Mouse (Mus musculus) hindbrain, embryonic 12.5 days (tissue): ENCODE results near the gene Socs5. TPM values are rescaled to one million over a fixed set of nuclear protein-coding genes. Genes with fewer than 3 reads are reported as not detected.

Source experiments
- ATAC-seq: fragments of 200-750 bp; cut with Nextera tagmentation; 2 replicates; pipeline ENCODE4 v1.8.0; 2017; ENCODE audit warnings: moderate TSS enrichment; ENCODE audit not compliant: low FRiP score
- H3K27ac ChIP-seq: fragments of 300-500 bp; sonication (generic); 2 replicates; pipeline ENCODE4 v1.5.1; 2016; ENCODE audit warnings: mild to moderate bottlenecking
- H3K27me3 ChIP-seq: fragments of 300-500 bp; sonication (generic); 2 replicates; pipeline ENCODE4 v1.6.1; 2016; ENCODE audit warnings: mild to moderate bottlenecking
- H3K36me3 ChIP-seq: fragments of 300-500 bp; sonication (generic); 2 replicates; pipeline ENCODE4 v1.6.1; 2016; ENCODE audit warnings: mild to moderate bottlenecking
- H3K4me1 ChIP-seq: fragments of 300-500 bp; sonication (generic); 2 replicates; pipeline ENCODE4 v1.6.1; 2016
- H3K4me2 ChIP-seq: fragments of 300-500 bp; sonication (generic); replicated peaks from 2 replicates; pipeline ENCODE4 v1.6.1; 2016; ENCODE audit warnings: mild to moderate bottlenecking
- H3K4me3 ChIP-seq: fragments of 300-500 bp; sonication (generic); 2 replicates; pipeline ENCODE4 v1.5.1; 2016; ENCODE audit warnings: mild to moderate bottlenecking
- H3K9ac ChIP-seq: fragments of 300-500 bp; sonication (generic); 2 replicates; pipeline ENCODE4 v1.6.1; 2016; ENCODE audit warnings: mild to moderate bottlenecking, moderate library complexity
- H3K9me3 ChIP-seq: fragments of 300-500 bp; sonication (generic); replicated peaks from 2 replicates; pipeline ENCODE4 v1.6.1; 2016; ENCODE audit warnings: mild to moderate bottlenecking
- WGBS: fragments of 180-500 bp; shearing (Covaris S2); methylation state at CpG from one replicate; pipeline ENCODE4 v1.1.7; 2016; 5-methylcytosine and 5-hydroxymethylcytosine counted together
- polyA plus RNA-seq: library from polyadenylated mRNA; unstranded; fragments of >200 nt; fragmentation: Nextera tagmentation; extraction: Ambion mirVana; gene quantifications from 2 replicates; pipeline ENCODE4 v1.2.1, GENCODE M21; 2016

Gene Socs5
- polyA plus RNA-seq, 1 experiment from 2014 or later, result 17.7 TPM

DNA sequence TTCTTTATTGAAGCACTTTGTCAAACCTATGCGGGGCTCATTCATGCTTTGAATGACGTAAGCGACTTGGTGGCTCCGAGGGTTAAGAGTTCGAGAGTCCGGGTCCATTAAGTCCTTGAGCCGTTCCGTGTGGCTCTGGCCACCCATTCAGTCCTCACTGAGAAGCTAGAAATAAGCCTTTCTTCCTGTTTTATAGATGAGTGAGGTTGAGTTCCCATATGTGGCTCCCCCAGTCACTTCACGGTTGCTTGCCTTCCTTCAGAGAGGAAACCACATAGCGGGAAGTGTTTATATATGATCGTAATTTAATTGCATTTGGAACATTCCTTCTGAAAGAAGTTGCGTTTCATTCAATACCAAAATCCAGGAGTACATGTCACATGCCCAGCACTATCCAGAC is 42.3 kb downstream of the Socs5 start:
- Histone ChIP-seq H3K4me3 (no peak overlapping the region), H3K27me3 (no peaks in the 10 kb centered on the region), H3K4me1 (no peaks in the 10 kb centered on the region), H3K9me3 (no peaks in the 10 kb centered on the region), H3K36me3 (no peaks in the 10 kb centered on the region), H3K4me2 (no peak overlapping the region), H3K27ac (no peak overlapping the region), H3K9ac (no peak overlapping the region)
- no peak for ATAC-seq
- 91% methylated on average over 12 of the region's 12 CpGs for WGBS

DNA sequence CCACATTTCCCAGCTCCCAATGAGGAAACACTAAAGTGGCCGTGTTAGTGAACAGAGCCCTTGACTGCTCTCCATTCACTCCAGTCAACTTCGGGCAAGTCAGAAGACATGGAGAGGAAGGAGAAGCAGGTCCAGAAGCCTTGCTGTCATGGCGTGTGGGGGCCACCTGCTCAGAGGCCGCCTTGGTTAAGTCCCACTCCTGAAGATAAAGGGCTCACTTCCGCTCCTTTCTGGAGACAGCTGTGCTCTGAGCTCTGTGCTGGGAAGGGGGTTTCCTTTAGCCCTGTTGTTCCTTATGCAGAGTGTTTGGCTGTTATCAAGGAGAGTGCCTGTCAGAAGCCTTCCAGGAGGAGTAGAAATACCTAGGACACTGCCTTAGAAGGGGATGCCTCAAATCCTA is 45.5 kb downstream of the Socs5 start:
- Histone ChIP-seq H3K27ac (no peak overlapping the region), H3K4me1 (no peaks in the 10 kb centered on the region)

DNA sequence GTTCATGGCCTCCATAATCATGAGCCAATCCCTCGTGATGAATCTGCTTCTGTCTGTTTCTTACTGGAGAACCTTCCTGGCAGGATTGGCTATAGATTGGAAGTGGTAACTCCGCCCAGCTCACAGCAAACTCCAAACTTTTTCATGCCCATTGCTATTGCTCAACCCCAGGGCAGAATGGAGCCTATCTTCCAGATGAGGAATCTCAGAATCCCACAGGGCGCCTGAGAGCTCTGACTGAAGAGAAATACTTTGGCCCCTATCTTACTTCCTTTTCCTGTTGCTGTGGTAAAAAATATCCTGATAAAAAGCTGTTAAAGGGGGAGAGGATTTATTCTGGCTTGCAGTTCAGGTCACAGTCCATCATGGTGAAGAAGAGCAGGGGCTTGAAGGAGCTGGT is 48.2 kb downstream of the Socs5 start:
- Histone ChIP-seq H3K27ac (no peak overlapping the region), H3K4me1 (no peaks in the 10 kb centered on the region), H3K4me2 (no peak overlapping the region), H3K4me3 (no peak overlapping the region), H3K9me3 (no peaks in the 10 kb centered on the region), H3K9ac (no peak overlapping the region), H3K36me3 (no peaks in the 10 kb centered on the region), H3K27me3 (no peaks in the 10 kb centered on the region)
- ATAC-seq, result no peak
- 81% methylated on average over 3 of the region's 3 CpGs for WGBS

More for the DNA sequence above, 45.5 kb downstream of the Socs5 start:
- Histone ChIP-seq H3K36me3 (no peaks in the 10 kb centered on the region), H3K4me2 (no peak overlapping the region), H3K9ac (no peak overlapping the region), H3K4me3 (no peak overlapping the region), H3K9me3 (no peaks in the 10 kb centered on the region), H3K27me3 (no peaks in the 10 kb centered on the region)
- 63% methylated on average over 5 of the region's 5 CpGs for WGBS
- no peak for ATAC-seq

DNA sequence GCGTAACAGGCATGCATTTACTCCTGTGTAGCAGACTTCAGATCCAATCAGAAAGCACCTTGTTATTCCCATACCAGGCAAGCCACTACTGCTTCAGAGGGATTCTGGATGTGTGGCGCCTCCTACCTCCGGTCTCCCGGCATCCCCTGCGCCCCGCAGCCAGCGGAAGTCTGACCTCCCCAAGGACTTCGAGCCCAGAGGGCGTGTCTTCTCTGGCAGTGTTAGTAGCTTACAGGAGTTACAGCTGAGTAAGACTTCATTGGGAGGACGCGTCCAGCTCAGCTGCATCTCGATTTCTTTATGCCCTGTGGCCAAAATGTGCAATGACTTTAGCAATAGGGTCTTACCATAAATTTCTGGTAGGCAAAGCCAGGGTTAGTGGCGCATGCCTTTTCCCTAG is 50.3 kb downstream of the Socs5 start:
- no peaks in the 10 kb centered on the region for H3K9me3 ChIP-seq
- no peaks in the 10 kb centered on the region for H3K4me1 ChIP-seq
- H3K36me3 ChIP-seq, result no peaks in the 10 kb centered on the region
- H3K27me3 ChIP-seq, result no peaks in the 10 kb centered on the region
- H3K9ac ChIP-seq, result no peak overlapping the region
- no peak overlapping the region for H3K4me2 ChIP-seq
- 73% methylated on average over 13 of the region's 13 CpGs for WGBS
- no peak overlapping the region for H3K27ac ChIP-seq
- H3K4me3 ChIP-seq, result no peak overlapping the region
- ATAC-seq, result no peak

DNA sequence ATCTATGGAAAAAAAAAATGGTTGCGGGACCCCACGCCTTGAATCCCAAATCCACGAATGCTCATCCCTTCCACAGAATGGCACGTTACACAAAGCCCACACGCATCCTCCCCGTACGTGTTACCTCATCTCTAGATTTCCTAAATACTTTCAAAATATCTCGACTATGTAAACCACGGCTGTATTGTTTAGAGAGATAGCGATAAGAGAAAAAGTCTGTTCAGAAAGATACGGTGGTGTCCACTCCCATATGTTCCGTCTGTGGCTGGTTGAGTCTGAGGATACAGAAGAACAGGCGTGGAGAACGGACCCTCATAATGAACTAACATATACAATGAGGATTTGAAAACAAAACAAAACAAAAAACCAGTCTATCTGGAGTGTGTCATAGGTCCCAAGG is 51.1 kb downstream of the Socs5 start:
- H3K4me3 ChIP-seq, result no peak overlapping the region
- ATAC-seq, result no peak
- H3K4me2 ChIP-seq, result no peak overlapping the region
- WGBS, result 95% methylated on average over 14 of the region's 14 CpGs
- no peak overlapping the region for H3K27ac ChIP-seq
- no peaks in the 10 kb centered on the region for H3K27me3 ChIP-seq
- no peaks in the 10 kb centered on the region for H3K9me3 ChIP-seq
- no peaks in the 10 kb centered on the region for H3K36me3 ChIP-seq
- H3K4me1 ChIP-seq, result no peaks in the 10 kb centered on the region
- no peak overlapping the region for H3K9ac ChIP-seq

DNA sequence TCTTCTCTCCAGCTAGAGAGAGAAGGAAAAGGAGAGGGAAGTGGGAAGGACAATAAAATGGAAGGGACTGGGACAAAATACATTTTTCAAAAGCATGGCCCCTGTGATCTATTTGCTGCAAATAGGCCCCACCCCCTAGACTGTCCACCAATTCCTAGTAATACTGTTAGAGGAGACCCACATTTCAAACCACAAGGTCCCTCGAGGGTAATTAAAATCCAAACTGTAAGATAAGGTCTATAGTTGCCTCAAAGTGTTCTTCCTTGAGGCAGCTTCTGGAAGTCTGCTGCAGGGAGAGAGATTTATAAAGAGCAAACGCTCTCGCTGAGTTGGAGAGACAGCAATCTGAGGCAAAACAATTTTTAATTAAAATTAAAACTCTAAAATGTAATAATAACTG is 52.8 kb downstream of the Socs5 start:
- H3K4me3 ChIP-seq, result no peak overlapping the region
- H3K9ac ChIP-seq, result no peak overlapping the region
- no peaks in the 10 kb centered on the region for H3K36me3 ChIP-seq
- H3K4me1 ChIP-seq, result no peaks in the 10 kb centered on the region
- no peaks in the 10 kb centered on the region for H3K27me3 ChIP-seq
- no peak for ATAC-seq
- no peak overlapping the region for H3K4me2 ChIP-seq
- 88% methylated on average over 3 of the region's 3 CpGs for WGBS
- H3K9me3 ChIP-seq, result no peaks in the 10 kb centered on the region
- no peak overlapping the region for H3K27ac ChIP-seq

DNA sequence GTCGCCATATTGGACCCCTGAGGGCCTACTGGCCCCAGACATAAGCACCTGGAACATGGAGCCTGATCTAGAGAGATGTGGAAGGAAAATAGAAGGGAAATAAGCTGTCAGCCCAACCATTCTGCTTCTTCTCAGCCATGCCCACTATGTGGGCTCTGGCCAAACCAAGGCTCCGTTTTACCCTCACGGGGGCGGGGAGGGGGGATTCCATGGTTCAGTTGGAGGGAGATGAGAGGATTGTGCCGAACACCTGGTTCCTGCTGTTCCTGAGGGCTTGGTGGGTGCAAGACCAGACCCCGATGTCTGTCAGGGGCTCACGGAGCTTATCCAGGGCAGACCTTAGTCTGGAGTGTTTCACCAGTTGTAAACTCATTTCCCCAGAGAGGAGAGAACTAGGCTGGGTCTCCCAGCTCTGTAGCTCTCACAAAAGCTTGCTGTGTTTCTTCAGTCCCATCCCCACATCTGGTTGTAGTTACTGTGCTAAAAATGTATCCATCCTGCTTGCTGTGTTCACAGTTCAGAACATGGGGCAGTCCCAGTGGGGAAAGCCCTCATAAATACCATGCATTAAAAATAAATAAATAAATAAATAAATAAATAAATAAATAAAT is 56.9 kb downstream of the Socs5 start:
- Histone ChIP-seq H3K9me3 (no peaks in the 10 kb centered on the region), H3K4me2 (no peak overlapping the region), H3K4me1 (no peaks in the 10 kb centered on the region; the same call in 1 of the 2 replicates), H3K9ac (no peak overlapping the region), H3K27ac (no peak overlapping the region), H3K4me3 (no peak overlapping the region), H3K36me3 (no peaks in the 10 kb centered on the region), H3K27me3 (no peaks in the 10 kb centered on the region)
- WGBS, result 63% methylated on average over 7 of the region's 7 CpGs
- ATAC-seq, result no peak

DNA sequence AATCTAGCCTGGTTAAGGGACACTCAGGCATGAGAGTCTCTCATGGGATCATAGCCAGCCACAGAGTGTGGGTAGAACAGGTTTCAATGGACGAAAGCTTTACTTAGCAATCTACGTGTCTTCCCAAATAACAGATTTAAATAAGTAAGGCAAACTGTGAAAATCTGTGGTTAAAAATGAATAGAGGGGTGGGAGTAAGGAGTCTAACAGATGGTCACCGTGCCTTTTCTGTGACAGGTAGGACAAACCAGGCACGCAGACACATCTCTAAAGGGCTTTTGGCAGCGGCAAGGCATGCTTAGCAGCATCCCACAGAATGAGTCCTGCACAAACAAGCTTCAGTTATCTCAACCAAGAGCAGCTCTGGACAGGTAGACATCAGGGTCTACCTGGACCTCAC is 59.9 kb downstream of the Socs5 start:
- H3K4me3 ChIP-seq, result no peak overlapping the region
- no peak overlapping the region for H3K27ac ChIP-seq
- H3K36me3 ChIP-seq, result no peaks in the 10 kb centered on the region
- no peak for ATAC-seq
- no peaks in the 10 kb centered on the region for H3K9me3 ChIP-seq
- no peaks in the 10 kb centered on the region; the same call in 1 of the 2 replicates for H3K4me1 ChIP-seq
- WGBS, result 94% methylated on average over 5 of the region's 5 CpGs
- H3K9ac ChIP-seq, result no peak overlapping the region
- H3K4me2 ChIP-seq, result no peak overlapping the region
- H3K27me3 ChIP-seq, result no peaks in the 10 kb centered on the region

DNA sequence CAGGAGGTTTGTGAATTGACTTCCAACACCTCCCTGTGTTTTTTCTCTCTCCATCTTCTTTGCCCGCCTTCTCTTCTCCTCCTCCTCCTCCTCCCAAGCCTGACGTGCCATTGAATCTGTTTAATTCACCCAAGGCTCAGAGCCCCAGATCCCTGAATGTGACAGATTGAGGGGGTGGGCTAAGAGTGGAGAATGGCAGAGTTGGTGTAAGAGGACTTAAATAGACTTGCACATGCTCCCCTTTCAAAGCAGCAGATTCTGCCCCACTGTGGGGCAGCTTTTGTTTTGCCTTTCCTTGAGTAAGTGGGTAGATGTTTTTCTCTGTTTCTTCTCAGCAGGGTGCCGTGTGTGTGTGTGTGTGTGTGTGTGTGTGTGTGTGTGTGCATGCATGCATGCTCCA is 61.6 kb downstream of the Socs5 start:
- H3K27ac ChIP-seq, result no peak overlapping the region
- H3K4me3 ChIP-seq, result no peak overlapping the region
- no peaks in the 10 kb centered on the region for H3K36me3 ChIP-seq
- peaks cover 7% of the 10 kb centered on the region for H3K9me3 ChIP-seq
- no peaks in the 10 kb centered on the region; the same call in 1 of the 2 replicates for H3K4me1 ChIP-seq
- no peak for ATAC-seq
- H3K4me2 ChIP-seq, result no peak overlapping the region
- H3K27me3 ChIP-seq, result no peaks in the 10 kb centered on the region
- 36% methylated on average over 2 of the region's 3 CpGs for WGBS
- H3K9ac ChIP-seq, result no peak overlapping the region

DNA sequence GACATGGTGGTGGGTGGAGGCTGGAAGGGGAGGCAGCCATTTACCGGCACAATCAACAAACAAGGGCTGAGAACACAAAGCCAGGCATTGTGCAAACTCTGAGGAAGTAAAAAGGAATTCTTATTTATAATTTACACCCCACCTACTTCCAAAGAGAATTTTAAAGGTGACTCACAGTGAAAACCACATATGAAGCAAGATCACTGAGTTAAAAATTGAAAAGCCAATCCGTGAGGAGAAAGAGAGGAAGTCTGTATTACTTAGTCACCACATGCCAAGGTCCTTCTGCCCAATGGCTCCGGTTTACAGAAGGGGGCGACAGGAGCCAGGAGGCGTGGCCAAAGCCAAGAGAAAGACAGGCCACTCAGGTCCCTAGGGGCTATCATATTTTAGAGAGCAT is 62.9 kb downstream of the Socs5 start:
- Histone ChIP-seq H3K27me3 (no peaks in the 10 kb centered on the region), H3K36me3 (no peaks in the 10 kb centered on the region), H3K4me1 (no peaks in the 10 kb centered on the region; the same call in 1 of the 2 replicates), H3K4me2 (no peak overlapping the region), H3K9ac (no peak overlapping the region), H3K9me3 (peaks cover 7% of the 10 kb centered on the region), H3K27ac (no peak overlapping the region), H3K4me3 (no peak overlapping the region)
- no peak for ATAC-seq
- 55% methylated on average over 5 of the region's 5 CpGs for WGBS

DNA sequence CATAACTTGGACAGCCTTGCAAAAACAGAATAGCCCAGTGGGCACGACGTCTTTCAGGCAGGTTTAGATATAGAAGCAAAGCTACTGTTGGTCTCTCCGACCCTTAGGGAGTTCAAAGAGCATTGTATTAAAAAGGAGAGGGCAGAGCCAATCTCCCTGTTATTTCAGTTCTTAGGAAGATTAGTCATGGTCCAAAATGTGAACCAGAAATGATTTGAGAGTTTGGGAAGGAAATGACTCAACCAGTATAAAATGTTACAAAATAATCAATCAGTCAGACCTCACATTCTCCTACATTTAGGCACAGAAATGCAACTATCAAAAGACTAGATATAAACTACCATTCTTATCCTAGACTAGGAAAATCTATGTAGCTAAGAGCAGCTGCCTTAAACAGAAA is 64.6 kb downstream of the Socs5 start:
- Histone ChIP-seq H3K4me1 (no peaks in the 10 kb centered on the region; the same call in 1 of the 2 replicates), H3K9ac (no peak overlapping the region), H3K4me3 (no peak overlapping the region), H3K36me3 (no peaks in the 10 kb centered on the region), H3K9me3 (peaks cover 7% of the 10 kb centered on the region), H3K4me2 (no peak overlapping the region), H3K27ac (no peak overlapping the region), H3K27me3 (no peaks in the 10 kb centered on the region)
- 71% methylated on average over 3 of the region's 3 CpGs for WGBS
- no peak for ATAC-seq

DNA sequence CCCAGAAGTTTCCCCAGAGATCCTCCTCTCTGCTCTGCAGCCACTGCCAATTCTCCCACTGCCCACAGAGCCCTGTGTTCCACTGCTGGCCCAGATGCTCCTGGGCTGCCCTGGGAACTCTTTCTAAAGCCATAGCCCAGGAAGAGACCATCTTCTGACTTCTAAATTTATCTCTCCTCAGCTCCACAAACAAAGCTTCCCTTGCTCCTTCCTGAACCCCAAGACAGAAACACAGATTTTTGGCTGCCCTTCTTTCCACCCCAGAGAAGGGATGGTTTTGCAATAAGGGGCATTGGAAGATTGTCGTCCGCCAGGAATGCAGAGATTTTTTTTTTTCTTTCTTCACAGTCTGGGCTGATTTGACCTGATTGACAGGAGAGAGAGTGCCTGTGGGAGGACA is 66.5 kb downstream of the Socs5 start:
- no peak overlapping the region for H3K27ac ChIP-seq
- no peak overlapping the region for H3K4me2 ChIP-seq
- no peak overlapping the region for H3K4me3 ChIP-seq
- no peak overlapping the region for H3K9ac ChIP-seq
- no peaks in the 10 kb centered on the region for H3K36me3 ChIP-seq
- H3K4me1 ChIP-seq, result peaks cover 6% of the 10 kb centered on the region
- WGBS, result 85% methylated on average over 2 of the region's 2 CpGs
- H3K9me3 ChIP-seq, result peaks cover 7% of the 10 kb centered on the region
- ATAC-seq, result no peak
- no peaks in the 10 kb centered on the region for H3K27me3 ChIP-seq

DNA sequence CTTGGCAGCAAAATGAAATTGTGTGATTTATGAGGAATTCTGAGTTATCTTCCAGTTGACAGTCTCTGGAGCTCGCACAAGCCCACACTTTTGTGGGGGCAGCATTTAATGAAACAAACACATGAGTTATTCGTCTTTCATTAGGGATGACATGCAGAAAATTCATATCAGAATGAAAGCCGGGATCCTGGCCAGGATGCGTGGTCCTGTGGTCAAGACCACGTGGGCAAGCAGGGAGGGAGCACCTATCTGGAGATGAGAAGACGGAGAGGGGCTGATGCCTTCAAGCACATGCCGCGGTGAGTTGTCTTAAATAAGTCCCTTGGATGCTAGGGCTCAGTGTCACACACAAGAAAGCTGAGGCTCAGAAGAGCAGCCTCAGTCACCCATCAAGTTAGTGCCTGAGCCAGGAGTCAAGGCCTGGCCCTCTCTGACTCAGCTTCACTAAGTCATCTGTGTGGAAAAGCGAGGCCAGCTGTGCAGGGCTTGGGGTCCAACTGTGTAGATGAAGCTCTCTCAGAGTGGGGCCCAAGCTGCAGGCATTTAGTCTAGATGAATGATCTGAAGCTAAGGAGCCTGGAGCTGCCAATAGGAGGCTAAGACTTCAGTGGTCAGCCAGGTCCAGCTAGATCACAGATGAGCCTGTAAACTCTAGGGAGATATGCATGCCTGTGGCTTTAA is 67.3 kb downstream of the Socs5 start:
- H3K9ac ChIP-seq, result no peak overlapping the region
- peaks cover 7% of the 10 kb centered on the region for H3K9me3 ChIP-seq
- WGBS, result 90% methylated on average over 9 of the region's 9 CpGs
- no peaks in the 10 kb centered on the region for H3K36me3 ChIP-seq
- no peaks in the 10 kb centered on the region for H3K27me3 ChIP-seq
- no peak overlapping the region for H3K4me2 ChIP-seq
- no peak overlapping the region for H3K27ac ChIP-seq
- H3K4me3 ChIP-seq, result no peak overlapping the region
- peaks cover 11% of the 10 kb centered on the region for H3K4me1 ChIP-seq
- no peak for ATAC-seq
